19 mouse cellular contexts compared by ENCODE assay signal in genomic region chr19:14220507-14220909, GRCm38 (mm10).
DNase-seq lines count a peak whose midpoint lies in the region; ATAC-seq and TF ChIP-seq lines count a peak whose summit lies in the region.
"Had no signal": no experiment of that assay in that cellular context is flagged by ENCODE, and none has a peak within 500 bp of the region (broad histone marks: within the 10 kb centered on the region; RNA-seq: fewer than 3 reads in every experiment).

No protein-coding gene starts in this region.

- ATAC-seq in limb, embryonic 14.5 days (ENCODE audit: low FRiP score, low read depth) = peak; percentile 12; the same call in 1 of the 2 replicates
- ATAC-seq in lung, postnatal 0 days = no peak
- peak; percentile 95 for ATAC-seq in embryonic facial prominence, embryonic 14.5 days (ENCODE audit: low read depth)
- ATAC-seq: forebrain, embryonic 15.5 days; intestine, embryonic 15.5 days had no signal

- H3K4me2 ChIP-seq in limb, embryonic 14.5 days (replicated peaks; ENCODE audit: low read depth, low read length, severe bottlenecking) = no peak overlapping the region
- H3K4me2 ChIP-seq in lung, postnatal 0 days (replicated peaks; ENCODE audit: low read depth, low read length) = no peak overlapping the region
- H3K4me2 ChIP-seq in embryonic facial prominence, embryonic 14.5 days (ENCODE audit: low read depth, low read length) = no peak overlapping the region
- H3K4me2 ChIP-seq: forebrain, embryonic 15.5 days; hindbrain, embryonic 14.5 days; intestine, embryonic 15.5 days had no signal

- no peaks in the 10 kb centered on the region for H3K36me3 ChIP-seq in limb, embryonic 14.5 days (ENCODE audit: control insufficient read depth, insufficient read depth, low read length)
- no peaks in the 10 kb centered on the region for H3K36me3 ChIP-seq in limb, embryonic 10.5 days
- no peaks in the 10 kb centered on the region for H3K36me3 ChIP-seq in lung, postnatal 0 days (ENCODE audit: insufficient read depth, low read length)
- no peaks in the 10 kb centered on the region for H3K36me3 ChIP-seq in embryonic facial prominence, embryonic 14.5 days (ENCODE audit: control insufficient read depth, insufficient read depth, low read length)
- H3K36me3 ChIP-seq: forebrain, embryonic 15.5 days; G1E; heart, embryonic 10.5 days; intestine, embryonic 15.5 days had no signal

- H3K4me1 ChIP-seq in limb, embryonic 14.5 days (ENCODE audit: control insufficient read depth, insufficient read depth, low read length) = no peaks in the 10 kb centered on the region
- peaks cover 3% of the 10 kb centered on the region; the same call in 1 of the 2 replicates for H3K4me1 ChIP-seq in limb, embryonic 10.5 days
- H3K4me1 ChIP-seq in lung, postnatal 0 days (ENCODE audit: insufficient read depth, low read depth, low read length) = no peaks in the 10 kb centered on the region
- peaks cover 7% of the 10 kb centered on the region; the same call in 1 of the 2 replicates for H3K4me1 ChIP-seq in embryonic facial prominence, embryonic 14.5 days (ENCODE audit: control insufficient read depth, insufficient read depth, low read length)
- H3K4me1 ChIP-seq: intestine, embryonic 15.5 days had no signal

- no peak overlapping the region for H3K4me3 ChIP-seq in limb, embryonic 14.5 days (replicated peaks; ENCODE audit: low read length)
- no peak overlapping the region for H3K4me3 ChIP-seq in limb, embryonic 10.5 days
- H3K4me3 ChIP-seq in lung, postnatal 0 days (ENCODE audit: low read depth, low read length) = no peak overlapping the region
- H3K4me3 ChIP-seq in embryonic facial prominence, embryonic 14.5 days (ENCODE audit: low read depth, low read length) = no peak overlapping the region
- H3K4me3 ChIP-seq: forebrain, embryonic 15.5 days; heart, embryonic 10.5 days; intestine, embryonic 15.5 days had no signal

- H3K27me3 ChIP-seq in limb, embryonic 14.5 days (ENCODE audit: control insufficient read depth, insufficient read depth, low read length) = no peaks in the 10 kb centered on the region
- no peaks in the 10 kb centered on the region for H3K27me3 ChIP-seq in limb, embryonic 10.5 days (ENCODE audit: low read depth, poor library complexity, severe bottlenecking)
- no peaks in the 10 kb centered on the region for H3K27me3 ChIP-seq in lung, postnatal 0 days (replicated peaks; ENCODE audit: insufficient read depth, low read length)
- no peaks in the 10 kb centered on the region for H3K27me3 ChIP-seq in embryonic facial prominence, embryonic 14.5 days (replicated peaks; ENCODE audit: control insufficient read depth, insufficient read depth, low read length)
- H3K27me3 ChIP-seq: intestine, embryonic 15.5 days had no signal

- TF ChIP-seq CTCF in lung, postnatal 0 days (IDR thresholded peaks at IDR 0.05) = no peak

- H3K27ac ChIP-seq in limb, embryonic 14.5 days (replicated peaks; ENCODE audit: low read depth, low read length) = no peak overlapping the region
- H3K27ac ChIP-seq in limb, embryonic 10.5 days = no peak overlapping the region
- no peak overlapping the region for H3K27ac ChIP-seq in lung, postnatal 0 days (ENCODE audit: low read length)
- H3K27ac ChIP-seq in embryonic facial prominence, embryonic 14.5 days (replicated peaks; ENCODE audit: low read depth, low read length) = no peak overlapping the region
- H3K27ac ChIP-seq: forebrain, embryonic 15.5 days; heart, embryonic 10.5 days; hindbrain, embryonic 14.5 days; intestine, embryonic 15.5 days had no signal

- peak; percentile 41 for DNase-seq in limb, embryonic 14.5 days (ENCODE audit: low spot score)
- DNase-seq in limb, embryonic 10.5 days (ENCODE audit: low spot score) = no peak
- peak; percentile 33 for DNase-seq in lung, postnatal 0 days (ENCODE audit: low spot score)
- DNase-seq in lung, postnatal 25 days (ENCODE audit: low spot score) = no peak
- peak; percentile 91 for DNase-seq in embryonic facial prominence, embryonic 14.5 days (ENCODE audit: low spot score)
- no peak for DNase-seq in right cerebral cortex, postnatal 10 days (ENCODE audit: low spot score in 2 of 2)
- DNase-seq in frontal cortex, adult 2 months (ENCODE audit: extremely low spot score in 1 of 2, low spot score in 1 of 2) = no peak
- DNase-seq: adrenal gland, adult 8-10 months; adrenal gland, postnatal 36 days; cerebellum, adult 2 months; cerebellum, postnatal 14 days; gastrocnemius, postnatal 10 days; heart, adult 18-20 months; heart, postnatal 10 days had no signal

- TF ChIP-seq POLR2A in limb, embryonic 14.5 days (IDR thresholded peaks at IDR 0.05; ENCODE audit: borderline replicate concordance, extremely low read depth, insufficient read depth, insufficient read length) = no peak

- no peak for TF ChIP-seq EP300 in lung, postnatal 0 days (IDR thresholded peaks at IDR 0.05)

- no peaks in the 10 kb centered on the region for H3K9me3 ChIP-seq in limb, embryonic 14.5 days (ENCODE audit: control insufficient read depth, low read length)
- no peaks in the 10 kb centered on the region for H3K9me3 ChIP-seq in limb, embryonic 10.5 days (replicated peaks)
- no peaks in the 10 kb centered on the region for H3K9me3 ChIP-seq in lung, postnatal 0 days (ENCODE audit: low read length)
- no peaks in the 10 kb centered on the region for H3K9me3 ChIP-seq in embryonic facial prominence, embryonic 14.5 days (ENCODE audit: control insufficient read depth, low read length)
- H3K9me3 ChIP-seq: forebrain, embryonic 15.5 days; G1E; heart, embryonic 10.5 days; intestine, embryonic 15.5 days had no signal

- WGBS in limb, embryonic 14.5 days = 70% methylated on average over 4 of the region's 4 CpGs
- WGBS in limb, embryonic 10.5 days = 86% methylated on average over 4 of the region's 4 CpGs
- whole genome bisulfite sequencing in lung, postnatal 0 days = 40% methylated on average over 4 of the region's 4 CpGs
- 45% methylated on average over 4 of the region's 4 CpGs for WGBS in embryonic facial prominence, embryonic 14.5 days

- H3K9ac ChIP-seq in limb, embryonic 14.5 days (ENCODE audit: low read depth, low read length, severe bottlenecking) = no peak overlapping the region
- H3K9ac ChIP-seq in lung, postnatal 0 days (replicated peaks; ENCODE audit: low read depth) = no peak overlapping the region
- H3K9ac ChIP-seq in embryonic facial prominence, embryonic 14.5 days (ENCODE audit: low read depth, low read length) = no peak overlapping the region
- H3K9ac ChIP-seq: forebrain, embryonic 15.5 days; hindbrain, embryonic 14.5 days; intestine, embryonic 15.5 days had no signal

Comparison
In these comparisons a context has a peak if more than half of its experiments do, and no peak if none do; other contexts are left out.
1. DNase-seq: peak in limb, embryonic 14.5 days (single experiment), lung, postnatal 0 days (single experiment) and embryonic facial prominence, embryonic 14.5 days (single experiment); none in limb, embryonic 10.5 days (single experiment), lung, postnatal 25 days (single experiment), right cerebral cortex, postnatal 10 days (0 of 2) and frontal cortex, adult 2 months (0 of 2).